Mouse (Mus musculus) urinary bladder, postnatal 0 days (tissue): Measurements from ENCODE around the gene Nceh1. TPM values are rescaled to one million over a fixed set of nuclear protein-coding genes. Genes with fewer than 3 reads are reported as not detected.

Experiments used
- polyA plus RNA-seq: library from polyadenylated mRNA; unstranded; fragments of >200 nt; fragmentation: Nextera tagmentation; extraction: Ambion mirVana; gene quantifications from 2 replicates; pipeline ENCODE4 v1.2.1, GENCODE M21; 2015

Gene Nceh1
- polyA plus RNA-seq: 6.2 and 6.4 TPM in 2 replicates

GRCm38 (mm10) chr3:27182733-27183600 lies at the start of gene Nceh1:
Nceh1 (plus strand) TSS chr3:27182965.

GRCm38 (mm10) chr3:27153701-27154209 lies 29.0 kb upstream of the Nceh1 start, which contains the start of gene Ect2:
Ect2 (minus strand) TSS chr3:27153878.

GRCm38 (mm10) chr3:27316559-27317287 lies 134.0 kb downstream of the Nceh1 start, which contains the start of gene Tnfsf10:
Tnfsf10 (plus strand) TSS chr3:27317028.

Other genes with a start within 250 kb of the Nceh1 start
- 7.1 and 11.5 TPM in 2 replicates for gene Ect2, start 29.1 kb upstream of the Nceh1 start, polyA plus RNA-seq
- gene Tnfsf10, start 134.1 kb downstream of the Nceh1 start, polyA plus RNA-seq: 0.23 and 0.33 TPM in 2 replicates
- gene Ghsr, start 188.4 kb downstream of the Nceh1 start, polyA plus RNA-seq: not detected in 2 replicates